Mouse (Mus musculus) kidney, embryonic 15.5 days (tissue): ENCODE measurements around the gene Phlpp1. TPM values are rescaled to one million over a fixed set of nuclear protein-coding genes. Genes with fewer than 3 reads are reported as not detected.
"Not testable (repeated sequence)": the region's sequence is repeated elsewhere in the genome, so short reads cannot be mapped to it uniquely, and the experiment has no call there.

ENCODE experiments used
- ATAC-seq: fragments of 200-750 bp; cut with Nextera tagmentation; replicated peaks from 2 replicates; pipeline ENCODE4 v1.8.0; 2017; ENCODE audit warnings: moderate TSS enrichment; ENCODE audit not compliant: low FRiP score
- H3K27ac ChIP-seq: fragments of 300-500 bp; sonication (generic); 2 replicates; pipeline ENCODE4 v1.5.1; 2015; ENCODE audit warnings: mild to moderate bottlenecking, inconsistent platforms
- H3K27me3 ChIP-seq: fragments of 300-500 bp; sonication (generic); 2 replicates; pipeline ENCODE4 v1.6.1; 2015; ENCODE audit warnings: inconsistent platforms
- H3K36me3 ChIP-seq: fragments of 300-500 bp; sonication (generic); 2 replicates; pipeline ENCODE4 v1.6.1; 2015; ENCODE audit warnings: inconsistent platforms
- H3K4me1 ChIP-seq: fragments of 300-500 bp; sonication (generic); 2 replicates; pipeline ENCODE4 v1.6.1; 2015; ENCODE audit warnings: inconsistent platforms
- H3K4me2 ChIP-seq: fragments of 300-500 bp; sonication (generic); 2 replicates; pipeline ENCODE4 v1.6.1; 2015; ENCODE audit warnings: moderate library complexity, mild to moderate bottlenecking, inconsistent platforms
- H3K4me3 ChIP-seq: fragments of 300-500 bp; sonication (generic); replicated peaks from 2 replicates; pipeline ENCODE4 v1.5.1; 2015; ENCODE audit warnings: mild to moderate bottlenecking, inconsistent platforms
- H3K9ac ChIP-seq: fragments of 300-500 bp; sonication (generic); 2 replicates; pipeline ENCODE4 v1.6.1; 2015; ENCODE audit warnings: mild to moderate bottlenecking, inconsistent platforms
- H3K9me3 ChIP-seq: fragments of 300-500 bp; sonication (generic); replicated peaks from 2 replicates; pipeline ENCODE4 v1.6.1; 2016; ENCODE audit warnings: inconsistent platforms
- WGBS: fragments of 180-500 bp; shearing (Covaris S2); methylation state at CpG from one replicate; pipeline ENCODE4 v1.1.7; 2015; ENCODE audit warnings: mixed read lengths; 5-methylcytosine and 5-hydroxymethylcytosine counted together
- polyA plus RNA-seq: library from polyadenylated mRNA; unstranded; fragments of >200 nt; fragmentation: Nextera tagmentation; extraction: Ambion mirVana; gene quantifications from 2 replicates; pipeline ENCODE4 v1.2.1, GENCODE M21; 2015

The Phlpp1 gene
- polyA plus RNA-seq, 1 experiment from 2014 or later: 3.5 TPM

DNA sequence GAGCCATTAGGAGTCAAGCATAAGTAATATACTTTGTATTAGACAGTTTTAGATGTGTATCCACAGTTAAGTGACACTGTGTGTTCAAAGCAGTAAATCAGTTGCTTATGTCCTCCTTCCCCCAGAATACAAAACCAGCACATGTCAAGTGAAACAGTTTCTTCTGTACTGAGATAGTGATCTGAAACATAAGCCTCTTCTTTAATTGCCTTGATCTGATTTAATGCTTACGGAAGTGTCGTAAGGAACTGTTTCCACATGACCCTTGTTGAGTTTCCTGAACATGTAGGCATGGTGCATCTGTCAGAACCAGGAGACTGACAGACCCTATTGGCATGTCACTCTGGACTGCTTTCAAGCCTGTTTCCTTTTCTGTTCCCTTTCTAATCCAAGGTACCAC is 118.0 kb downstream of the Phlpp1 start:
- 0 out of 2 replicates have a peak, but pooled peaks have one; percentile 46 for ATAC-seq
- Histone ChIP-seq H3K4me3 (no peak overlapping the region), H3K27ac (no peak overlapping the region), H3K4me2 (no peak overlapping the region), H3K9ac (no peak overlapping the region), H3K36me3 (peaks cover 4% of the 10 kb centered on the region; the same call in 1 of the 2 replicates), H3K4me1 (0 out of 2 replicates have a peak, but pooled peaks cover 8% of the 10 kb centered on the region), H3K9me3 (no peaks in the 10 kb centered on the region), H3K27me3 (no peaks in the 10 kb centered on the region)
- WGBS: 25% methylated on average over 2 of the region's 2 CpGs

DNA sequence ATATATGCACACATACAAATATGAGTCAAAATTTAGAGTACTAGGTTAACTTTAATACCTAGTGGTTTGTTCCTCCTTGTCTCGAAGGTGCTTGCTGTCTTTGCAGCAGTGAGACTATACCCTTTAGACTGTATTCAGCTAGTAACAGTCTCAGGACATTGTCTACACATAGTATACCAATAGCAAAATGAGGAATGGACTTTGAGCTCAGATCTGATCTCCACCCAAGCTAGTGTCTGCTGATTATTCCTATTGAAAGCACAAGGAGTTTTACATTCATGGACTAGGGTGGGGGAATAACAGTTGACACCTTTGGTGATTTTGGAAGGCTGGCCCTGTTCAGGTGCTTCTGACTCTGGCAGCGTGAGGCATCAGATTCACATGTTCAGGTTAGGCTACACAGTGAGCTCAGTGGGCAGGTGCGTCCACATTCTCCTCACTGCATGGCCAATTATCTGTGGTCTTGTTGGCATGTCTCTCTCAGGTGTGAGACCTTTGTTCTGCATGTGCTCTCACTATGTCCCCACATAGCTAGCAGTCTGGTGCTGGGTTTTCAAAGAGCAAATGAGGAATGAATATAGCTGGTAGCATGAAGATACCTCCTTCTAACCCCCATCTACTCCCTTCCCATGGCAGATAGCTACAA is 138.0 kb downstream of the Phlpp1 start:
- H3K27me3 ChIP-seq: no peaks in the 10 kb centered on the region
- no peaks in the 10 kb centered on the region for H3K36me3 ChIP-seq
- 0 out of 2 replicates have a peak, but pooled peaks cover 2% of the 10 kb centered on the region for H3K4me1 ChIP-seq
- ATAC-seq: no peak
- no peak overlapping the region for H3K4me2 ChIP-seq
- no peaks in the 10 kb centered on the region for H3K9me3 ChIP-seq
- H3K27ac ChIP-seq: no peak overlapping the region
- WGBS: 87% methylated on average over 3 of the region's 3 CpGs
- no peak overlapping the region for H3K4me3 ChIP-seq
- H3K9ac ChIP-seq: no peak overlapping the region

DNA sequence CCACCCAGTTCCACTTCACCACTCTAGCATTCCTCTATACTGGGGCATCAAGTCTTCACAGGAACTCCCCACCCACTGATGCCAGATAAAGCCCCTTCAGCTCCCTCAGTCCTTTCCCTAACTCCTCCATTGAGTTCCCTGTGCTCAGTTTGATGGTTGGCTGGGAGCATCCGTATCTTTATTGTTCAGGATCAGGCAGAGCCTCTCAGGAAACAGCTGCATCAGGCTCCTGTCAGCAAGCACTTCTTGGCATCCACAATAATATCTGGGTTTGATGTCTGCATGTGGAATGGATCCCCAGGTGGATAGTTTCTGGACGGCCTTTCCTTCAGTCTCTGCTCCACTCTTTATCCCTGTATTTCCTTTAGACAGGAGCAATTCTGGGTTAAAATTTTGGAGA is 138.7 kb downstream of the Phlpp1 start:
- no peak for ATAC-seq

DNA sequence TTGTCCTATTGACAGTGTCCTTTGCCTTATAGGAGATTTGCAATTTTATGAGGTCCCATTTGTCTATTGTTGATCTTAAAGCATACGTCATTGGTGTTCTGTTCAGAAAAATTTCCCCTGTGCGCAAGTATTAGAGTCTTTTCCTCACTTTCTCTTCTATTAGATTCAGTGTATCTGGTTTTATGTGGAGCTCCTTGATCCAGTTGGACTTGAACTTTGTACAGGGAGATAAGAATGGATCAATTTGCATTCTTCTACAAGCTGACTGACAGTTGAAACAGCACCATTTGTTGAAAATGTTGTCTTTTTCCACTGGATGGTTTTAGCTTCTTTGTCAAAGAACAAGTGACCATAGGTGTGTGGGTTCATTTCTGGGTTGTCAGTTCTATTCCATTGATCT is 140.3 kb downstream of the Phlpp1 start:
- ATAC-seq, H3K9me3 ChIP-seq, H3K4me2 ChIP-seq, H3K4me1 ChIP-seq, H3K9ac ChIP-seq, H3K27ac ChIP-seq, H3K27me3 ChIP-seq, H3K4me3 ChIP-seq, H3K36me3 ChIP-seq: not testable (repeated sequence)
- WGBS: 95% methylated on average over 2 of the region's 2 CpGs

More for the DNA sequence above, 138.7 kb downstream of the Phlpp1 start:
- H3K9ac ChIP-seq: no peak overlapping the region
- 79% methylated on average over 2 of the region's 2 CpGs for WGBS
- H3K4me3 ChIP-seq: no peak overlapping the region
- no peaks in the 10 kb centered on the region for H3K36me3 ChIP-seq
- no peak overlapping the region for H3K4me2 ChIP-seq
- H3K4me1 ChIP-seq: 0 out of 2 replicates have a peak, but pooled peaks cover 2% of the 10 kb centered on the region
- no peaks in the 10 kb centered on the region for H3K9me3 ChIP-seq
- no peak overlapping the region for H3K27ac ChIP-seq
- H3K27me3 ChIP-seq: no peaks in the 10 kb centered on the region

DNA sequence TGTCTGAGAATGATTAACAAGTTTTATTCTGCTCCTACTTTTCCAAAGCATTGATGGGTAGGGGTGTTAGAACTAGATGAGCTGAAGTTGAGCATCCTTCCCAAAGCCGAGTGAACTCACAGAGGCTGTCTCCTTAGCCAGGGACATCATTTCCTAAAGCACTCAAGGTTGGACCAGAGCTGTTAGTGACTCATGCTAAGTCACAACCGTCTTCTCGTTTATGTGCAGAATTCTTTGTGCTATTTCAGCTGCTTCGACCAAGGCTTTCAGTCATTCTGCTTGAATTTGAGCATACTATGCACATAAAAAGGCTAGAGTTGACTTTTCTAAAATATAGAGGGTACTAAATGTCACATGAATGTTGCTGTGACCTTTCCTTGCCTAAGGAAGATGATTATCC is 142.9 kb downstream of the Phlpp1 start:
- no peaks in the 10 kb centered on the region for H3K27me3 ChIP-seq
- no peak overlapping the region for H3K4me3 ChIP-seq
- 78% methylated on average over 4 of the region's 4 CpGs for WGBS
- no peak overlapping the region for H3K27ac ChIP-seq
- 0 out of 2 replicates have a peak, but pooled peaks cover under 1% of the 10 kb centered on the region for H3K36me3 ChIP-seq
- H3K4me2 ChIP-seq: no peak overlapping the region
- H3K9me3 ChIP-seq: no peaks in the 10 kb centered on the region
- ATAC-seq: no peak
- no peak overlapping the region for H3K9ac ChIP-seq
- 0 out of 2 replicates have a peak, but pooled peaks cover 4% of the 10 kb centered on the region for H3K4me1 ChIP-seq

DNA sequence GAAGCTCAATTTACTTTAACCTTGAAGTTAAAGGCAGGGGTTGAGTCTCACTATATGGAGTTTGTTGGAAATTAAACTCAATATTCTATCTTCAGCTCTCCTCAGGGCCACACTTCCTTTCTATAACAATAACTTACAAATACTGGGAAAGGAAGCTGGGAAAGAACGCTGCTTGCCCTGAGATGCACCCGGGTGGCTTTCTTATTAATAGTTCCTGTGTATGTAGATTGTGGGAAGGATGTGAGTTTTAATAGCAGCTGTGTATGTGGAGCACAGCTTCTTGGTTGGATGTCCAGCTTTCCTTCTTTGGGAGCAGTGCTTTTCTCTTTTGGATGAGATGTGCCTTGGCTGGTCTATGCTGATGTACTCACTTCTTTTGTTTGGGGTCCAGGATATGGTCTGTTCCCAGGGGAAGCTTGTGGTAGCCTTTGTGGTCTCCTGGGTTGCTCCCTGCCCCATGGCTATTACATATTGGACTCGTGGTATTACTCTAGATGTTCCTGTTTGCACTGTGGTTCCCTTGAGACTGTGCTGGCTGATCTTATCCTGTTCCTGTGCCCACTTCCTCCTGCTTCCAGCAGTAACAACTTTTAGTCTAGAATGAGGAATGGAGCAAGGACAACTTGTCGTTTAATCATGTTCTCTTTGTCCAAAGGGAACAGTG is 145.2 kb downstream of the Phlpp1 start:
- no peak for ATAC-seq
- 0 out of 2 replicates have a peak, but pooled peaks cover 5% of the 10 kb centered on the region for H3K36me3 ChIP-seq
- peak overlapping the region; percentile 48; the same call in 1 of the 2 replicates for H3K27ac ChIP-seq
- no peak overlapping the region for H3K4me2 ChIP-seq
- WGBS: 70% methylated on average over 4 of the region's 4 CpGs
- H3K9me3 ChIP-seq: no peaks in the 10 kb centered on the region
- H3K9ac ChIP-seq: no peak overlapping the region
- no peaks in the 10 kb centered on the region for H3K27me3 ChIP-seq
- H3K4me3 ChIP-seq: no peak overlapping the region
- 0 out of 2 replicates have a peak, but pooled peaks cover 2% of the 10 kb centered on the region for H3K4me1 ChIP-seq

DNA sequence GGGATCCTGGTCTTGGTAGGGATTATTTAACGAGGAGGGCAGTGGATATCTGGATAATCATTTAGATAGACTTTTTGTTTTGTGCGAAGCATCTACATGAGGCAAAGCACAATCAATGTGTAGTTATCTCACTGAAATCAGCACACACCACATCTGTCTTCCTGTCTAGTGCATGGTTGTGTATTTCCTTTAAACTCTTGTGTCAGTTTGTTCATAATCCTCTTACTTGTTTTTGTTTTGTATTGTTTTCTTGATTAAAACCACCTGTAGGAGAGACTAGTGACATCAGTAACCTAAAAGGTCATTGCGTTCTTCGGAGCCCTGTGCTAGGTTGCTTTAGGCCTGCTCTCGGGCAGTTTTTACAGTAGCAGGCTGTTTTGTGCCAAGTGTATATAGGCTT is 146.8 kb downstream of the Phlpp1 start:
- H3K9me3 ChIP-seq: no peaks in the 10 kb centered on the region
- ATAC-seq: no peak
- H3K4me2 ChIP-seq: no peak overlapping the region
- 81% methylated on average over 5 of the region's 5 CpGs for WGBS
- H3K4me1 ChIP-seq: 0 out of 2 replicates have a peak, but pooled peaks cover 2% of the 10 kb centered on the region
- no peak overlapping the region for H3K9ac ChIP-seq
- H3K4me3 ChIP-seq: no peak overlapping the region
- H3K27me3 ChIP-seq: no peaks in the 10 kb centered on the region
- H3K36me3 ChIP-seq: 0 out of 2 replicates have a peak, but pooled peaks cover 5% of the 10 kb centered on the region
- H3K27ac ChIP-seq: no peak overlapping the region

DNA sequence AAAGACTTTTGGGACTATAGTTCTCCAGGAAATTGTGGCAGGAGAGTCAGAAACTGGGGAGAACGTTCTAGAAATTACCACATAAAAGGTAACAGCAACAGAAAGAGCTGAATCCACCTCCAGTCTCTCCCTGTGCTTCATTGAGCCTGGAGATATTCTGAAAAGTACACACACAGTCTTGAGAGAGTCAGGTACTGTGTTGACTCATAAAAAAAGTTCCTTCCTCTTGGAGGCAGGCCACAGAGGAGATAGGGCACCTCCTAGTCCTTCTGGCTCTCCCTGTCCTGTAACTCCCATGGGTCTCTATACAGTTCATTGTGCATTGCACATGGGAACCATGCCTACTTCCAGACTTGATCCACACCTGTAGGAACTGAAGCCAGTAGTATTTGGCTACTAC is 149.0 kb downstream of the Phlpp1 start:
- H3K4me1 ChIP-seq: 0 out of 2 replicates have a peak, but pooled peaks cover 2% of the 10 kb centered on the region
- H3K4me2 ChIP-seq: no peak overlapping the region
- WGBS: 92% methylated on average over 1 of the region's 1 CpGs
- no peak overlapping the region for H3K27ac ChIP-seq
- no peaks in the 10 kb centered on the region for H3K9me3 ChIP-seq
- no peaks in the 10 kb centered on the region for H3K27me3 ChIP-seq
- no peak overlapping the region for H3K9ac ChIP-seq
- ATAC-seq: no peak
- no peak overlapping the region for H3K4me3 ChIP-seq
- 0 out of 2 replicates have a peak, but pooled peaks cover 5% of the 10 kb centered on the region for H3K36me3 ChIP-seq

DNA sequence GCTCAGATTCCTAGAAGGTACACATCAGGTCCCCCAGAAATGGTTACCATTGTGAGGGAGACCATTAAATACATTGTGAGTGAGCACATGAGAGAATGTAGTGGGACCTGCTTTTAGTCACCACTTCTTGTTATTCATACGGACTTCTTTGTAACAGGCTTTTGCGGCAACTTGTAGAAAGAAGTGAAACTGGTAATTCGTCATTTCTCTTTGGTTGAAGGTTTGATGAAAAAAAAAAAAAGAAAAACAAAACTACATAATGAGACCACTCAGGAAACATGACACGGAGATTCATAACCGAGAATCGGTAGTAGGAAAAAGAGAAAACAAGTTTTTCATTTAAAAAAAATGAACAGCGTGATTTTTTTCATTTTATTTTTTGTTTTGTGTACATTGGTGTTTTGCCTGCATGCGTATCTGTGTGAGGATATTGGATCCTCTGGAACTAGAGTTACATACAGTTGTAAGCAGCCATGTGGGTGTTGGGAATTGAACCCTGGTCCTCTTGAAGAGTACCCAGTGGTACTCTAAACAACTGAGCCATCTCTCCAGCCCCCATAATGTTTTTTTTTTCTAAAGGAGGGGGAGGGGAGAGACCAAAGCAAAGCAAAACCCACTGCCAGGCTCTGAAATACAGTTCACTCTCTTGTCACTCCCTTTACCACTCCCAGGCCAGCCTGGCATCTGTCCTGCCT is 150.0 kb downstream of the Phlpp1 start:
- 88% methylated on average over 8 of the region's 8 CpGs for WGBS
- no peak overlapping the region for H3K27ac ChIP-seq
- H3K9me3 ChIP-seq: no peaks in the 10 kb centered on the region
- H3K4me1 ChIP-seq: 0 out of 2 replicates have a peak, but pooled peaks cover 2% of the 10 kb centered on the region
- H3K27me3 ChIP-seq: no peaks in the 10 kb centered on the region
- H3K9ac ChIP-seq: no peak overlapping the region
- 0 out of 2 replicates have a peak, but pooled peaks cover 5% of the 10 kb centered on the region for H3K36me3 ChIP-seq
- H3K4me2 ChIP-seq: no peak overlapping the region
- no peak for ATAC-seq
- H3K4me3 ChIP-seq: no peak overlapping the region

DNA sequence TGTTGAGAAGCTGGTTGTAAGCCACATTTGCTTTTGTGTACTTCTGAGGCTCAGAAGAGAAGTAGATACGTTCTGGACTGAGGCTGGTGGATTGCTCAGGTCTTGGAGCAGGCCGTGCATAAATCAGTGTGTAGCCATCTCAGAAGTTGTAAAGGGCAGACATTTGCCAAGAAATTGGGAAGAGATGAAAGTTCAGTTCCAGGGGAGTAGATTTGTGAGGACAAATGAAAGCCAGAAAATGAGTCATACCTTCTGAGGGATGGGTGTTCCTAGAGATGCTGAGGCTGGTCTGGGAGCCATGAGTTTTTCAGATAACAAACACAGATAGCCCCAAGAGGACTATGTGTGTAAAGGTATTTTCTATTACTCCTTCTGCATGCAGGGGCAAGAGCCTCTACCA is 155.1 kb downstream of the Phlpp1 start:
- no peaks in the 10 kb centered on the region for H3K27me3 ChIP-seq
- H3K4me2 ChIP-seq: no peak overlapping the region
- 47% methylated on average over 2 of the region's 2 CpGs for WGBS
- H3K27ac ChIP-seq: no peak overlapping the region
- no peak overlapping the region for H3K9ac ChIP-seq
- no peaks in the 10 kb centered on the region for H3K9me3 ChIP-seq
- H3K4me1 ChIP-seq: no peaks in the 10 kb centered on the region
- no peak for ATAC-seq
- H3K4me3 ChIP-seq: no peak overlapping the region
- no peaks in the 10 kb centered on the region for H3K36me3 ChIP-seq

DNA sequence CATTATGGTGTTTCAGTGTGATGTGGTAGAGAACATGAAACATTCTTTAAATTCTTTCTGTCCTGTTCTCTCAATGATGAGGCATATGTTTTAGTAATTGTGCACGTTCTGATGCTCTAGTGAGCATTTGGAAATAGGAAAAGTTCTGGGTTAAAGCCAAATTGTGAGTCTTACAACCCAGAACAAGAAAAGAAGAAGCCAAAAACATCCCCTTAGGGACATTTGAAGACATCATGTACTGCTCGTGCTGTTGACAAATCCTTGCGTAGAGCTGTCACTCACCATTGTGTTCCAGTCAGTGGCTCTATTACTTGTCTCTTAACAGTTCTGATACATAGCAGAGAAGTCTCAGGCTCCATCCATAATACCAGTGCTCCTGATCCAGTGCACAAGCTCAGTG is 170.5 kb downstream of the Phlpp1 start:
- H3K4me3 ChIP-seq: no peak overlapping the region
- H3K27me3 ChIP-seq: no peaks in the 10 kb centered on the region
- H3K9me3 ChIP-seq: no peaks in the 10 kb centered on the region
- no peak overlapping the region for H3K4me2 ChIP-seq
- no peaks in the 10 kb centered on the region for H3K4me1 ChIP-seq
- no peak overlapping the region for H3K9ac ChIP-seq
- no peak overlapping the region for H3K27ac ChIP-seq
- ATAC-seq: no peak
- WGBS: 88% methylated on average over 3 of the region's 3 CpGs
- peaks cover 25% of the 10 kb centered on the region; the same call in 1 of the 2 replicates for H3K36me3 ChIP-seq

DNA sequence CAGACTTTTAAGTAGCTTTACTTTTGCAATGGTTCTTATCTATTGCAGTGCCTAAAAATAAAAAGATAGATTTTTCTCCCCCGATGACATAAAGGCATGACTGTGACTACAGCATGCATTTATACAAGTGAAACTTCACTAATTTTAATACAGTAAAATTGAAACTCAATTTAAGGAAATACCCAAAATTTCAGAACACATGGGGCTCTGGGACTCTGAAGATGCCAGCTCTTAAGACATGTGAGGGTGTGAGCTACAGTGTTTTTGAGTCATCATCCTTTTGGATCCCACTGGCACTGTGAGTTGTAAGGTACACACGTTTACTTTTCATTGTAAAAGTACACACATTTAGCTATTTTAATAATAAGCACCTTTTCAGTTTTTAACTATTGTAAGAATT is 173.7 kb downstream of the Phlpp1 start:
- no peak overlapping the region for H3K4me2 ChIP-seq

More for the DNA sequence above, 173.7 kb downstream of the Phlpp1 start:
- H3K9ac ChIP-seq: no peak overlapping the region
- no peak for ATAC-seq
- peaks cover 29% of the 10 kb centered on the region; the same call in 1 of the 2 replicates for H3K36me3 ChIP-seq
- no peak overlapping the region for H3K27ac ChIP-seq
- no peaks in the 10 kb centered on the region for H3K27me3 ChIP-seq
- 90% methylated on average over 2 of the region's 2 CpGs for WGBS
- H3K9me3 ChIP-seq: no peaks in the 10 kb centered on the region
- H3K4me1 ChIP-seq: no peaks in the 10 kb centered on the region
- H3K4me3 ChIP-seq: no peak overlapping the region
